Mouse (Mus musculus) lung, postnatal 0 days (tissue): ENCODE data around the gene Slc36a3.

Source experiments
- CTCF ChIP-seq: IDR thresholded peaks from 2 replicates; pipeline ENCODE4 v1.5.1; 2016; ENCODE audit warnings: antibody characterized with exemption, mild to moderate bottlenecking
- EP300 ChIP-seq: IDR thresholded peaks from 2 replicates; pipeline ENCODE4 v1.6.1; 2016; ENCODE audit warnings: antibody characterized with exemption, mild to moderate bottlenecking, control low read depth

GRCm38 (mm10) chr11:55109521-55110300 is 41.8 kb downstream of the Slc36a3 start:
- no peak for TF ChIP-seq CTCF
- TF ChIP-seq EP300: no peak
